Mouse (Mus musculus): ENCODE results near the gene Rnf141.

Rnf141 gene

GRCm38 (mm10) chr7:110796367-110797051, 47.7 kb downstream of the Rnf141 start:
- DNase-seq (ENCODE audit: low spot score) = peak; percentile 67

- DNase-seq (ENCODE audit: low spot score) = no peak
These were observed 49.5 kb downstream of the Rnf141 start for GRCm38 (mm10) chr7:110794722-110795121.

- DNase-seq (ENCODE audit: low spot score) = no peak
These were observed 51.4 kb downstream of the Rnf141 start for GRCm38 (mm10) chr7:110792834-110793233.

GRCm38 (mm10) chr7:110792201-110792600, 52.1 kb downstream of the Rnf141 start:
- no peak for DNase-seq (ENCODE audit: low spot score)

- DNase-seq (ENCODE audit: low spot score) = no peak
These were observed 53.4 kb downstream of the Rnf141 start for GRCm38 (mm10) chr7:110790878-110791277.

GRCm38 (mm10) chr7:110787310-110787709, 56.9 kb downstream of the Rnf141 start:
- peak; percentile 83 for DNase-seq (ENCODE audit: low spot score)

GRCm38 (mm10) chr7:110785741-110786146, 58.5 kb downstream of the Rnf141 start:
- no peak for DNase-seq (ENCODE audit: low spot score)

GRCm38 (mm10) chr7:110784965-110785364, 59.3 kb downstream of the Rnf141 start:
- DNase-seq (ENCODE audit: low spot score) = no peak

- DNase-seq (ENCODE audit: low spot score) = peak; percentile 52
These were observed 61.3 kb downstream of the Rnf141 start for GRCm38 (mm10) chr7:110782845-110783478.

- peak; percentile 57 for DNase-seq (ENCODE audit: low spot score)
These were observed 62.1 kb downstream of the Rnf141 start for GRCm38 (mm10) chr7:110782135-110782534.

- no peak for DNase-seq (ENCODE audit: low spot score)
These were observed 63.0 kb downstream of the Rnf141 start for GRCm38 (mm10) chr7:110781231-110781711.

GRCm38 (mm10) chr7:110780520-110780919, 63.7 kb downstream of the Rnf141 start:
- DNase-seq (ENCODE audit: low spot score) = no peak

- no peak for DNase-seq (ENCODE audit: low spot score)
These were observed 64.6 kb downstream of the Rnf141 start for GRCm38 (mm10) chr7:110779605-110780111.

GRCm38 (mm10) chr7:110778933-110779332, 65.3 kb downstream of the Rnf141 start:
- DNase-seq (ENCODE audit: low spot score) = no peak

- peak; percentile 51 for DNase-seq (ENCODE audit: low spot score)
These were observed 66.9 kb downstream of the Rnf141 start for GRCm38 (mm10) chr7:110777146-110778001.

- DNase-seq (ENCODE audit: low spot score) = no peak
These were observed 69.6 kb downstream of the Rnf141 start for GRCm38 (mm10) chr7:110774674-110775073.

GRCm38 (mm10) chr7:110774077-110774476, 70.2 kb downstream of the Rnf141 start:
- DNase-seq (ENCODE audit: low spot score) = no peak

- DNase-seq (ENCODE audit: low spot score) = peak; percentile 60
These were observed 70.9 kb downstream of the Rnf141 start for GRCm38 (mm10) chr7:110773204-110774002.

- no peak for DNase-seq (ENCODE audit: low spot score)
These were observed 71.9 kb downstream of the Rnf141 start for GRCm38 (mm10) chr7:110772343-110772742.

GRCm38 (mm10) chr7:110770949-110771348, 73.3 kb downstream of the Rnf141 start:
- no peak for DNase-seq (ENCODE audit: low spot score)

GRCm38 (mm10) chr7:110769094-110769493, 75.2 kb downstream of the Rnf141 start:
- peak; percentile 62 for DNase-seq (ENCODE audit: low spot score)
